Mouse (Mus musculus) neural tube, embryonic 15.5 days (tissue): ENCODE measurements around the gene Slc4a8. TPM values are rescaled to one million over a fixed set of nuclear protein-coding genes. Genes with fewer than 3 reads are reported as not detected.
A peak's percentile ranks its signal among the peaks of the same experiment; 100 is the strongest.
"Not testable (repeated sequence)": the region's sequence is repeated elsewhere in the genome, so short reads cannot be mapped to it uniquely, and the experiment has no call there.

Experiments
- ATAC-seq: fragments of 200-750 bp; cut with Nextera tagmentation; 2 replicates; pipeline ENCODE4 v1.8.0; 2017; ENCODE audit warnings: mild to moderate bottlenecking, moderate TSS enrichment, moderate library complexity; ENCODE audit not compliant: low FRiP score
- H3K27ac ChIP-seq: fragments of 300-500 bp; sonication (generic); replicated peaks from 2 replicates; pipeline ENCODE4 v1.5.1; 2015; ENCODE audit warnings: mild to moderate bottlenecking, inconsistent platforms
- H3K27me3 ChIP-seq: fragments of 300-500 bp; sonication (generic); replicated peaks from 2 replicates; pipeline ENCODE4 v1.6.1; 2015; ENCODE audit warnings: inconsistent platforms
- H3K36me3 ChIP-seq: fragments of 300-500 bp; sonication (generic); 2 replicates; pipeline ENCODE4 v1.6.1; 2015; ENCODE audit warnings: inconsistent platforms
- H3K4me1 ChIP-seq: fragments of 300-500 bp; sonication (generic); 2 replicates; pipeline ENCODE4 v1.6.1; 2015; ENCODE audit warnings: inconsistent platforms
- H3K4me2 ChIP-seq: fragments of 300-500 bp; sonication (generic); 2 replicates; pipeline ENCODE4 v1.6.1; 2015; ENCODE audit warnings: inconsistent platforms, mild to moderate bottlenecking, moderate library complexity
- H3K4me3 ChIP-seq: fragments of 300-500 bp; sonication (generic); replicated peaks from 2 replicates; pipeline ENCODE4 v1.5.1; 2015; ENCODE audit warnings: mild to moderate bottlenecking, inconsistent platforms
- H3K9ac ChIP-seq: fragments of 300-500 bp; sonication (generic); replicated peaks from 2 replicates; pipeline ENCODE4 v1.6.1; 2015; ENCODE audit warnings: mild to moderate bottlenecking, inconsistent platforms
- H3K9me3 ChIP-seq: fragments of 300-500 bp; sonication (generic); replicated peaks from 2 replicates; pipeline ENCODE4 v1.6.1; 2016; ENCODE audit warnings: inconsistent platforms
- WGBS: fragments of 180-500 bp; shearing (Covaris S2); methylation state at CpG from one replicate; pipeline ENCODE4 v1.1.7; 2015; ENCODE audit warnings: mixed read lengths; 5-methylcytosine and 5-hydroxymethylcytosine counted together
- polyA plus RNA-seq: library from polyadenylated mRNA; unstranded; fragments of >200 nt; fragmentation: Nextera tagmentation; extraction: Ambion mirVana; gene quantifications from 2 replicates; pipeline ENCODE4 v1.2.1, GENCODE M21; 2015

Slc4a8 gene
- polyA plus RNA-seq, 1 experiment from 2014 or later = 25.9 TPM

DNA sequence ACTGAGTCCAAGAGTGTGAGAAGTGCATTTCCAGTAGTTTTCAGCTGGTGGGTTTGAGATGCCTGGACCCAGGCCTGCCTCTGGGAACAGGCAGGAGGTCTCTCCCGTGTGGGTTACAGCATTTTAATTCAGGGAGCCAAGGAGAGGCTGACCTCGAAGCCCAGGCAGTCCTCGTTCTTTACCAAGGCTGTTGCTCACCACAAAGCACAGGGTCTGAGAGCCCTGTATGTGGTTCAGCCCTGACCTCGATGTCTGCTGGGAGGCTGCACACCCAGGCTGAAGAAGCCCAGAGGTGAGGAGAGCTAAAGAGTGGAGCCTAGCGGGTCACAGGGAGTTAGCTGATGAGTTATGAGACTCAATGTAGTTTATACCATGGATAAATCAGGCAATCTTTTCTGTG lies 52.0 kb downstream of the Slc4a8 start:
- H3K36me3 ChIP-seq = peaks cover 79% of the 10 kb centered on the region
- no peaks in the 10 kb centered on the region for H3K27me3 ChIP-seq
- no peak for ATAC-seq
- no peaks in the 10 kb centered on the region for H3K4me1 ChIP-seq
- no peak overlapping the region for H3K4me2 ChIP-seq
- H3K4me3 ChIP-seq = no peak overlapping the region
- 78% methylated on average over 5 of the region's 5 CpGs for WGBS
- H3K9ac ChIP-seq = no peak overlapping the region
- no peak overlapping the region for H3K27ac ChIP-seq
- H3K9me3 ChIP-seq = no peaks in the 10 kb centered on the region

DNA sequence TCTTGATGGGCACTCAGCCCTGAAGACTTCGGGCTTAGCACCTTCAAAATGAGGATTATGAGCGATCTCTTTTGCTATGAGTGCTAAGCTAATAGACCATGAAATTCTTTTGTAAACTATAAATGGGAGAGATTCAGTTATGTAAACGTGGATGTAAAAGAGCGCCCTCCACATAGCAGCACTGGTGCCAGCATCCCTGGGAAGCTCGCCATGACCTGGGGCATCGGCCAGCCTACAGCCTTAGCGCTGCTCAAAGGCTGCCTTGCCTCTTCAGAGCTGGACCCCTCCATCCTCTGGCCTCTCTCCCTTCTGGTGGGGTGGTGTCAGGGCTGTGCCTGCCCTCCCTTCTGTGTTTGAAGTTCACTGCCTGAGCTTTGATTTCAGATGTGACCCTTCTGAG lies 52.5 kb downstream of the Slc4a8 start:
- 53% methylated on average over 7 of the region's 7 CpGs for WGBS
- Histone ChIP-seq H3K9me3 (no peaks in the 10 kb centered on the region), H3K27ac (no peak overlapping the region), H3K4me3 (no peak overlapping the region), H3K4me1 (no peaks in the 10 kb centered on the region), H3K4me2 (no peak overlapping the region), H3K27me3 (no peaks in the 10 kb centered on the region), H3K9ac (no peak overlapping the region), H3K36me3 (peaks cover 81% of the 10 kb centered on the region)
- no peak for ATAC-seq

DNA sequence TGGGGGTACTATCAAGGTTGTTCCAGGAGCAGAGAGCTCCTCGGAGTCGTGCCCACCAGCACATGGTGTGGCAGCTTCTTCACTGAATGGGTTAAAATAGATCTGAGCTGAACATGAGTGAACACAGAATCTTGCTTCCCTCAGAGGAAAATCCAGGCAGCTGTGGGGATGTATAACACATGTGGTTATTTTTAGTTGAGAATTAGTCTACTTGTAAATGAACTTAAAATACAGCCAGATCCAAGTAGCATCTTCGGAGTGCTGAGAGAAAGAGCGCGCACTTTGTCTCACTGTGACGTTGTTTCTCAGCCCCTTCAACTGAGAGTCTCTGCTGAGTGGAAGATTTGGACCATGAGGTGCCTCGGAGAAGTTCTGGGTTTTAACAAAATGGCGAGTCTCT lies 53.8 kb downstream of the Slc4a8 start:
- Histone ChIP-seq H3K27ac (no peak overlapping the region), H3K36me3 (peaks cover 69% of the 10 kb centered on the region), H3K4me3 (no peak overlapping the region), H3K4me1 (no peaks in the 10 kb centered on the region), H3K4me2 (no peak overlapping the region), H3K9me3 (no peaks in the 10 kb centered on the region), H3K9ac (no peak overlapping the region), H3K27me3 (no peaks in the 10 kb centered on the region)
- WGBS = 92% methylated on average over 8 of the region's 8 CpGs
- ATAC-seq = no peak

DNA sequence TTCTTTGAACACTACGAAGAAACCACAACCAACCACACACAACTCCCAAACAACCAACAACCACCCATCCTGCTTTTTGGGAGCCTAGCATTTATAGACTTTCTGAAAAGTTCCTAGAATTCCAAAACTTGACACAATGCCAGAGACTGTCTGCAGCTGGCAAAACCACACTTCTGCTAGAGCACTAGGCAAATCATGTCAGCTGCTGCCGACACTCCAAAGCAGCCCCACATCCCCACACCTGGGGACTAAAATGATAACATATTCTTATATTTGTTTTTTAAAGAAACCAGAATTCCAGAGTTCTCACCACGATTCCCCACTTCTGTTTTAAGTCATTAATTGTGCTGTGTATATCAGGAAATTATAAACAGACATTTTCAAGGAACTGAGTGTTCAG lies 57.3 kb downstream of the Slc4a8 start:
- 90% methylated on average over 3 of the region's 3 CpGs for WGBS

DNA sequence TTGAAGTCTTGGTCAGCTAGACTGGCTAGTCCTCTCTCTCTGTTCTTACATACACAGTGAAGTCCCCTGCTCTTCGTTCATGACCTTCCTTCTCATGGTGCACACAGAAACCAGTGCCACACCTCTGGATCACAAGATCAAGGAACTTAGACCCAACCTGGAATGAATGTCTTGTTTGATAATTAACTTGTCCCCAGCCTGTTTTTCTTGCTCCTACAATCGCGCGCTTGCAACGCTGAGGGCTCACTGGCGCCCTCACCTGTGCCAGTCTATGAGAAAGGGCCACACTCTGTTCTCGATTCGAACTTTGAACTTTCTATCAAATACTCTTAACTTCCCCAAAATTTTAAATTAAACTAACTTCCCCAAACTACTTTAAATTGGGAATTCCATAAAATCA lies 60.3 kb downstream of the Slc4a8 start:
- H3K9ac ChIP-seq = no peak overlapping the region
- no peak overlapping the region for H3K27ac ChIP-seq
- 66% methylated on average over 8 of the region's 8 CpGs for WGBS
- H3K9me3 ChIP-seq = no peaks in the 10 kb centered on the region
- H3K4me2 ChIP-seq = no peak overlapping the region
- H3K27me3 ChIP-seq = peaks cover 3% of the 10 kb centered on the region; the same call in 1 of the 2 replicates
- peaks cover 18% of the 10 kb centered on the region for H3K36me3 ChIP-seq
- H3K4me3 ChIP-seq = no peak overlapping the region
- H3K4me1 ChIP-seq = peaks cover 7% of the 10 kb centered on the region
- ATAC-seq = no peak

More for the DNA sequence above, 57.3 kb downstream of the Slc4a8 start:
- Histone ChIP-seq H3K36me3 (peaks cover 41% of the 10 kb centered on the region), H3K4me3 (no peak overlapping the region), H3K9ac (no peak overlapping the region), H3K27me3 (no peaks in the 10 kb centered on the region), H3K27ac (no peak overlapping the region), H3K4me2 (no peak overlapping the region), H3K4me1 (no peaks in the 10 kb centered on the region), H3K9me3 (no peaks in the 10 kb centered on the region)
- ATAC-seq = no peak

DNA sequence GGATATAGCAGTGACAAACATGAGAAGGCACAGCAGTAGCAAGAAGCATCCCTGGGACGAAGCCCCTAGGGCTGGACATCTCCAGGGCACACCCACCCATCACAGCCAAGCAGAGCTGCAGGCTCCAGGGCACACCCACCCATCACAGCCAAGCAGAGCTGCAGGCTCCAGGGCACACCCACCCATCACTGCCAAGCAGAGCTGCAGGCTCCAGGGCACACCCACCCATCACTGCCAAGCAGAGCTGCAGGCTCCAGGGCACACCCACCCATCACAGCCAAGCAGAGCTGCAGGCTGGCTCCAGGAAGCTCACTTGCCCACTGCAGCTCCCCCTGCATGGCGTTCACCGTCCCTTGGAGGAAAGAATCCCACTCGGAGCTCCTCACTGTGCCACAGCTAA lies 60.8 kb downstream of the Slc4a8 start:
- H3K27ac ChIP-seq, H3K27me3 ChIP-seq, H3K9ac ChIP-seq, H3K4me1 ChIP-seq, H3K4me2 ChIP-seq, H3K9me3 ChIP-seq, ATAC-seq, H3K4me3 ChIP-seq: not testable (repeated sequence)
- WGBS = 72% methylated on average over 4 of the region's 4 CpGs
- peaks cover 13% of the 10 kb centered on the region for H3K36me3 ChIP-seq

DNA sequence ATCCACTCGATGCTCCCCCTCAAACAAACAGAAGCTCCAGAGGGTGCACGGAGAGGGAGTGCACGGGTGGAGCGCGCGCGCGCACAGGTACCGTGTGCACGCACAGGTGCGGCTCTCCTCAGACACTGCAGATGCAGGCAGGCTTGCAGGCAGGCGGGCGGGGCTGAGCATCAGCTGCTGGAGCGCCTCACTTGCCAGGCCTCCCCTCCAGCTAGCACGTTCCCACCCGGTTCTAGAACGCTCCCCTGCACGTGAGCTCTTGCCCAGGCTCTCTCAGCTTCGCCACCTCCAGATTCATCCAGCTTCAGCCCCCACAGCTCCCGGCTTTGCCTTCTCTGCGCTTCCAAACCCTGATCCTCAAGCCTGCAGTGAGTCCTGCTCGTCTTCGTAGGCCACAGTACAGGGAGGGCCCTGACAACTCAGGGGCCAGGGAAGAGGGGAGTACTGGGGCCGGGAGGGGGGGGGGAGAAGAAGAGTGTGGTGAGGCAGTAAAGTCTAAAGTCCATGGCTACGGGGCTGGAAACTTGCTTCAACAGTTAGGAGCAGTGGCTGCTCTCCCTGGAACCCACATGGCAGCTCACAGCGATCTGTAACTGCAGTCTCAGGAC lies 63.8 kb downstream of the Slc4a8 start:
- Histone ChIP-seq H3K36me3 (no peaks in the 10 kb centered on the region), H3K9ac (no peak overlapping the region; the same call in 1 of the 2 replicates), H3K4me1 (peaks cover 7% of the 10 kb centered on the region), H3K4me2 (peak overlapping the region; percentile 58), H3K27ac (no peak overlapping the region), H3K4me3 (peak overlapping the region; percentile 26), H3K27me3 (peaks cover 3% of the 10 kb centered on the region; the same call in 1 of the 2 replicates), H3K9me3 (no peaks in the 10 kb centered on the region)
- peak; percentile 84 for ATAC-seq
- WGBS = 14% methylated on average over 25 of the region's 26 CpGs

DNA sequence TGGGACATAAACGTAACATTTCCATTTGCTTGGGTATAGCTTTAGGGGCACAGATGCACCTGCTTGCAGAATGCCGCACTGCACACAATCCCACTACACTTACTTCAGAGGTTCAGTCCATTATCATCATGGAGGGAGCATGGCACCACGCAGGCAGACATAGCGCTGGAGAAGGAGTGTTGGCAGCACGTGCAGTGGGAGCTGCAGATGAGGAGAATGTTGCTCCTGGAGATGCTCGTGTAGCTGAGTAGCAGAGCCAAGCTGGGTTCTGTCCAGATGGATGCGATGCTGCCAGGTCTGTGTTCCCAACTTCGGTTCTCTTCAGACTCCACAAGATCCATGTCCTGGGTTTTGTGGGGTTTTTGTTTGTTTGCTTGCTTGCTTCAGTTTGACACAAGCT lies 64.5 kb downstream of the Slc4a8 start:
- ATAC-seq = no peak
- Histone ChIP-seq H3K36me3 (no peaks in the 10 kb centered on the region), H3K9me3 (no peaks in the 10 kb centered on the region), H3K4me3 (no peak overlapping the region), H3K27me3 (peaks cover 3% of the 10 kb centered on the region; the same call in 1 of the 2 replicates), H3K9ac (no peak overlapping the region), H3K4me2 (no peak overlapping the region), H3K4me1 (peaks cover 7% of the 10 kb centered on the region), H3K27ac (no peak overlapping the region)
- WGBS = 75% methylated on average over 8 of the region's 8 CpGs

DNA sequence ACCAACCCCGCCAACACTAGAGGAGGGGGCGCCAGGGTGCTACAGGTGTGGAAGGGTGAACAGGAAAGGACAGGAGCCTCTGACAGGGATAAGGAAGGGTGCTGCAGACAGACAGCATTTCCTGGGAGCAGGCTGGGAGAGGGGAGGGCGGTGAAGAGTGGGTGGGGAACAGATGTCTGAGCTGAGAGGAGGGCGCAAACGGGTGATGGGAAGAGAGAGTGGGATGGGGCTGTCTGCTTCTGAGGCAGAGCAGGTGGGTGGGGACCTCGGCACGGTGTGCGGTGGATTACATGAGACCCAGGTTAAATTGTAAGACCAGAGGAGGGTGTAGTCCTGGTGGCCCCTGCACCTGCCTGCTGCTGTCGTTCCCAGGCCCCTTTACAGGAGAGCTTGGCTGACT lies 68.2 kb downstream of the Slc4a8 start:
- peaks cover 10% of the 10 kb centered on the region for H3K4me1 ChIP-seq
- WGBS = 84% methylated on average over 9 of the region's 9 CpGs
- no peak overlapping the region for H3K4me3 ChIP-seq
- H3K27me3 ChIP-seq = peaks cover 3% of the 10 kb centered on the region; the same call in 1 of the 2 replicates
- no peaks in the 10 kb centered on the region for H3K9me3 ChIP-seq
- H3K36me3 ChIP-seq = no peaks in the 10 kb centered on the region
- H3K27ac ChIP-seq = no peak overlapping the region
- no peak for ATAC-seq
- H3K9ac ChIP-seq = no peak overlapping the region
- no peak overlapping the region for H3K4me2 ChIP-seq

DNA sequence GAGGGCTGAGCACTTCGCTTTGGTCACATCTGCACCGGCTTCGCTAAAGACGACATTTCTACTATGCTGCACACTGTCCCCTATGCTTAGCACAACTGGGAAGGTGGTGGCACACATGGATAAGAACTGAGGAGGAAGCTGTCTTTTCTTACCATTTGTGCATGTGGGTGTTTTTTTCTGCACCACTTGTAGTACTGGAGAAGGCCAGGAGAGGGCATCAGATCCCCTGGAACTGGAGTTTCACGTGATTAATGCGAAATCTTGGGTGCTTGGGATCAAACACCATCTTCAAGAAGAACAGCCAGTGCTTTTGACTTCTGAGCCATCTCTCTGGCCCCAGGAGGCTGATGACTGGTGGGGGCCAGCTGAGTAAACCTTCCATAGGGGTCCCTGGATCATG lies 69.1 kb downstream of the Slc4a8 start:
- 63% methylated on average over 6 of the region's 6 CpGs for WGBS
- H3K9ac ChIP-seq = no peak overlapping the region
- peaks cover 3% of the 10 kb centered on the region; the same call in 1 of the 2 replicates for H3K4me1 ChIP-seq
- H3K36me3 ChIP-seq = no peaks in the 10 kb centered on the region
- ATAC-seq = no peak
- H3K27ac ChIP-seq = no peak overlapping the region
- H3K4me2 ChIP-seq = no peak overlapping the region
- H3K4me3 ChIP-seq = no peak overlapping the region
- H3K9me3 ChIP-seq = no peaks in the 10 kb centered on the region
- H3K27me3 ChIP-seq = peaks cover 3% of the 10 kb centered on the region; the same call in 1 of the 2 replicates

DNA sequence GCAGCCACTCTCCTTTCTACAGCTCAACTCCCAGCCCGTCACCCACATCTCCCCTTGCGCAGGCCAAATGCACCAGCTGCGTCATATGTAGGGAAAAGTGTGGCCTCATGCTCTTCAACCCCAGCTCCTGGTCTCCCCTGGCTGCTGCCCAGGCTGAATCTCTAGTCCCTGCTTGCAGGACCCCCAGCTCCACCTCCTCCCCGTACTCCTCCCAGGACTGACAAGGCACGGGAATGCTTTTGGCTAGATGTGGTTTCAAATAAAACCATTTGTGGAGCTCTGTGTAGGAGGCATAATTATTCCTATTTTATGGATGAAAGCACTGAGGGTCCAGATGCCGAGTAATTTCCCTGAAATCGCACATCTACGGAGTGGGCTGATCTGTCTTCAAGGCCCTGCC lies 70.6 kb downstream of the Slc4a8 start:
- Histone ChIP-seq H3K27me3 (no peaks in the 10 kb centered on the region), H3K9me3 (no peaks in the 10 kb centered on the region), H3K27ac (no peak overlapping the region), H3K4me1 (peaks cover 3% of the 10 kb centered on the region; the same call in 1 of the 2 replicates), H3K4me2 (no peak overlapping the region), H3K4me3 (no peak overlapping the region), H3K9ac (no peak overlapping the region), H3K36me3 (no peaks in the 10 kb centered on the region)
- 79% methylated on average over 8 of the region's 8 CpGs for WGBS
- ATAC-seq = no peak

DNA sequence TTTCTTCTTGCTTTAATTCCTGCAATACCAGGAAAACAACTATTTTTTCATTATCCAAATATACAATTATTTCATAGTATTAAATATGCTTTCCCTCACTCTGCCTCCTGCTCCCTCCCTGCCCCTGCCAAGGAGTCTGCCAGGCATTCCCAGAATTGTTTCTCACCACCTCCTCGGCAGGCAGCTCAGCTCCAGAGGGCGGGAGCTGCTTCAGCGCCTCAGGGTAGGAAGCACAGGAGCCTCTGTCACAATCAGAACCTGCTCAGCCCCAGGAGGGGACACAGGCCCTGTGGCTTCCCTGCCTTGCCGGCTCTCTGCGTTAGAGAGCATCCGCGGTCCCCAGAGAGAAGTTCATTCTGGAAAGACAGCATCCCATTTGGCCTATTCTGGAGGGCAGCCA lies 71.2 kb downstream of the Slc4a8 start:
- H3K4me2 ChIP-seq = no peak overlapping the region
- H3K27ac ChIP-seq = no peak overlapping the region
- H3K9me3 ChIP-seq = no peaks in the 10 kb centered on the region
- H3K36me3 ChIP-seq = no peaks in the 10 kb centered on the region
- ATAC-seq = no peak
- no peak overlapping the region for H3K4me3 ChIP-seq
- WGBS = 25% methylated on average over 7 of the region's 7 CpGs
- H3K9ac ChIP-seq = no peak overlapping the region
- peaks cover 3% of the 10 kb centered on the region; the same call in 1 of the 2 replicates for H3K4me1 ChIP-seq
- no peaks in the 10 kb centered on the region for H3K27me3 ChIP-seq
